Mouse (Mus musculus): Measurements from ENCODE around the gene Trem3. TPM values are rescaled to one million over a fixed set of nuclear protein-coding genes. Genes with fewer than 3 reads are reported as not detected.

Gene Trem3
- polyA plus RNA-seq (2021; fragmentation: Nextera tagmentation): 0.15 TPM in 1 of 2 replicates, not detected in the other
- long read RNA-seq, experiment 1, partial matches to known transcripts: 1 of 1 reads
- long read RNA-seq, experiment 1, other reads (novel, unspliced or antisense): 0 of 1 reads
- long read RNA-seq, experiment 2: 0 reads

GRCm38 (mm10) chr17:48247221-48247928 lies at the start of gene Trem3:
Trem3 (plus strand) TSS chr17:48247777.

GRCm38 (mm10) chr17:48232518-48232917 lies 15.1 kb upstream of the Trem3 start, which contains the start of gene Trem1:
Trem1 (plus strand) TSS chr17:48232768.

GRCm38 (mm10) chr17:48263741-48264362 lies 16.3 kb downstream of the Trem3 start, which contains the start of gene Treml4:
Treml4 (plus strand) TSS chr17:48264295.

GRCm38 (mm10) chr17:48299203-48299602 lies 51.6 kb downstream of the Trem3 start, which contains the start of gene Treml2:
Treml2 (plus strand) TSS chr17:48299498.

Other genes starting within 250 kb of the Trem3 start
- gene 1700122O11Rik, start 209.5 kb upstream of the Trem3 start, polyA plus RNA-seq (2021; fragmentation: Nextera tagmentation): not detected in 2 replicates
- not detected in 2 replicates for gene 1700067P10Rik, start 158.5 kb upstream of the Trem3 start, polyA plus RNA-seq (2021; fragmentation: Nextera tagmentation)
- gene 9830107B12Rik, start 101.5 kb upstream of the Trem3 start, polyA plus RNA-seq (2021; fragmentation: Nextera tagmentation): not detected in 2 replicates
- not detected in 2 replicates for gene A530064D06Rik, start 80.5 kb upstream of the Trem3 start, polyA plus RNA-seq (2021; fragmentation: Nextera tagmentation)
- gene Trem1, start 15.0 kb upstream of the Trem3 start, polyA plus RNA-seq (2021; fragmentation: Nextera tagmentation): not detected in 2 replicates
- 0.18 TPM in 1 of 2 replicates, not detected in the other for gene Treml4, start 16.5 kb downstream of the Trem3 start, polyA plus RNA-seq (2021; fragmentation: Nextera tagmentation)
- 0.04 and 0.18 TPM in 2 replicates for gene Treml2, start 51.7 kb downstream of the Trem3 start, polyA plus RNA-seq (2021; fragmentation: Nextera tagmentation)
- 0.11 TPM in 1 of 2 replicates, not detected in the other for gene B430306N03Rik, start 68.4 kb downstream of the Trem3 start, polyA plus RNA-seq (2021; fragmentation: Nextera tagmentation)
- gene Trem2, start 98.6 kb downstream of the Trem3 start, polyA plus RNA-seq (2021; fragmentation: Nextera tagmentation): 33.7 and 42.8 TPM in 2 replicates
- 0.11 and 0.16 TPM in 2 replicates for gene Treml1, start 112.1 kb downstream of the Trem3 start, polyA plus RNA-seq (2021; fragmentation: Nextera tagmentation)
- 1.4 and 2.7 TPM in 2 replicates for gene Nfya, start 162.1 kb downstream of the Trem3 start, polyA plus RNA-seq (2021; fragmentation: Nextera tagmentation)
- 26.5 and 28.5 TPM in 2 replicates for gene Oard1, start 162.2 kb downstream of the Trem3 start, polyA plus RNA-seq (2021; fragmentation: Nextera tagmentation)
- gene Apobec2, start 185.2 kb downstream of the Trem3 start, polyA plus RNA-seq (2021; fragmentation: Nextera tagmentation): 0.13 TPM in 1 of 2 replicates, not detected in the other
- 0.03 TPM in 1 of 2 replicates, not detected in the other for gene Tspo2, start 203.7 kb downstream of the Trem3 start, polyA plus RNA-seq (2021; fragmentation: Nextera tagmentation)
- gene Unc5cl, start 207.1 kb downstream of the Trem3 start, polyA plus RNA-seq (2021; fragmentation: Nextera tagmentation): 0.08 and 0.22 TPM in 2 replicates

Measured in left cerebral cortex, adult 6 months (tissue).